Mouse (Mus musculus): Measurements from ENCODE around the gene Napsa.

DNA sequence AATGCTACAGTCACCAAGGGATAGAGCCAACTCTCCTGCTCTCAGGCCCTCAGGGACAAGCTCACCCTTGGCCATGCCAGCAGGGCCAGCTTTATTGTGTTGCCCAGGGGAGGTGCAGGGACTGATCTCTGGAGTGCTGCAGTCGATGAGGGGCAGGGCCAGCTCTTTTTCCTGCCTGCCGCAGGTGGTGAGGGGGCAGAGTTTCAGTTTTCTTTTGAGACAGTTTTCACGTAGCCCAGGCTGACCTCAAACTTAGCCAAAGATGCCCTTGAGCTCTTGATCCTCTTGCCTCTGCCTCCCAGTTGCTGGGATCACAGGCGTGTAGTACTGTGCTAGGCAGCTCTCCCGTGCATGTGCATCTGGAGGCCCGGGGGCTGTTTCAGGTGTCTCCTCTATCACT lies 1.2 kb upstream of the Napsa start:
- no peak for TF ChIP-seq FLI1 (IDR thresholded peaks at IDR 0.05; ENCODE audit: low read length)
- no peak for TF ChIP-seq GATA1 (IDR thresholded peaks at IDR 0.05; ENCODE audit: borderline replicate concordance, low read length)
